Mouse (Mus musculus): Measurements from ENCODE around the gene Ext2. TPM values are rescaled to one million over a fixed set of nuclear protein-coding genes. Genes with fewer than 3 reads are reported as not detected.

Gene Ext2
- polyA plus RNA-seq, 1 experiment from 2014 or later, result 76.4 TPM

GRCm38 (mm10) chr2:93838931-93839330 is 16.6 kb upstream of the Ext2 start:
- 95% methylated on average over 4 of the region's 4 CpGs for WGBS
- Histone ChIP-seq H3K4me1 (no peaks in the 10 kb centered on the region), H3K27ac (no peak overlapping the region), H3K27me3 (replicated peaks) (no peaks in the 10 kb centered on the region), H3K4me2 (no peak overlapping the region), H3K4me3 (no peak overlapping the region), H3K9ac (no peak overlapping the region), H3K36me3 (replicated peaks) (peaks cover 13% of the 10 kb centered on the region; the same call in 1 of the 2 replicates), H3K9me3 (no peaks in the 10 kb centered on the region)
- no peak for ATAC-seq (replicated peaks)

DNA sequence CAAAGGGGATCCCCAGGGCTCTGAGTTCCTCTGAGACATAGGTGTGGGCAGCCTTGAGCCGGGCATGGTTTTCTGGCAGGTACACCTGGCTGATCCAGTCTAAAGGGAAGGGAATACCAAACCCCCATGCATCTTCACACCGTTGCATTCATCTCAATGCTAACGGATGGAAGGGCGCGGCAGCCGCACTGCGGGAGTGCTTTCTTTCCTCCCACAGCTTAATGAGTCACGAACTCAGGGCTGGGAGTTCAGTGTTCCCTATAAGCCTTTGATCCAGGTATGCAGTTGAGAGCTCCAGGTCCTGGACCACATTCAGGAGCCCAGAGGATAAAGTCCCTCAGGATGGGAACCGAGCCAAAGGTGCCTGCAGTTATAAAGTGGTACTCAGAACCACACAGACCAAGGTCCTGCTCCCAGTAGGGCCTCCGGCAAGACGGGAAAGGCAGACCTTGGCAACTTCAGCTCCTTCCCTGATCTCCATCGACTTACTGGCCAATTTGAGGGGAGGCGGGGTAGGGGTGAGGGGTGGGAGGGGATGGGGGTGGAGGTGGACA is 13.9 kb upstream of the Ext2 start:
- Histone ChIP-seq H3K4me1 (no peaks in the 10 kb centered on the region), H3K27me3 (replicated peaks) (no peaks in the 10 kb centered on the region), H3K27ac (no peak overlapping the region), H3K4me2 (no peak overlapping the region), H3K9ac (no peak overlapping the region), H3K4me3 (no peak overlapping the region), H3K36me3 (replicated peaks) (peaks cover 5% of the 10 kb centered on the region; the same call in 1 of the 2 replicates), H3K9me3 (no peaks in the 10 kb centered on the region)
- ATAC-seq (replicated peaks), result no peak
- WGBS, result 73% methylated on average over 13 of the region's 13 CpGs

- Histone ChIP-seq H3K4me1 (no peaks in the 10 kb centered on the region), H3K27ac (no peak overlapping the region), H3K4me3 (no peak overlapping the region), H3K36me3 (replicated peaks) (no peaks in the 10 kb centered on the region; the same call in 1 of the 2 replicates), H3K4me2 (no peak overlapping the region), H3K27me3 (replicated peaks) (no peaks in the 10 kb centered on the region), H3K9ac (no peak overlapping the region), H3K9me3 (no peaks in the 10 kb centered on the region)
- WGBS, result 80% methylated on average over 11 of the region's 11 CpGs
- no peak for ATAC-seq (replicated peaks)
Measured at GRCm38 (mm10) chr2:93835596-93835995, 13.2 kb upstream of the Ext2 start.

- Histone ChIP-seq H3K9ac (no peak overlapping the region), H3K27ac (no peak overlapping the region), H3K36me3 (replicated peaks) (no peaks in the 10 kb centered on the region), H3K4me3 (no peak overlapping the region), H3K27me3 (replicated peaks) (no peaks in the 10 kb centered on the region), H3K4me1 (peaks cover 17% of the 10 kb centered on the region), H3K4me2 (no peak overlapping the region), H3K9me3 (no peaks in the 10 kb centered on the region)
- no peak for ATAC-seq (replicated peaks)
- WGBS, result 16% methylated on average over 8 of the region's 8 CpGs
Measured at GRCm38 (mm10) chr2:93823519-93823918, 1.2 kb upstream of the Ext2 start.

- H3K9me3 ChIP-seq, result no peaks in the 10 kb centered on the region
- H3K9ac ChIP-seq, result no peak overlapping the region
- H3K36me3 ChIP-seq (replicated peaks), result peaks cover 6% of the 10 kb centered on the region; the same call in 1 of the 2 replicates
- no peak overlapping the region for H3K4me3 ChIP-seq
- no peaks in the 10 kb centered on the region for H3K27me3 ChIP-seq (replicated peaks)
- H3K4me1 ChIP-seq, result peaks cover 17% of the 10 kb centered on the region
- no peak for ATAC-seq (replicated peaks)
- H3K27ac ChIP-seq, result no peak overlapping the region
- WGBS, result 93% methylated on average over 5 of the region's 5 CpGs
- H3K4me2 ChIP-seq, result no peak overlapping the region
Measured at GRCm38 (mm10) chr2:93817791-93818190, 4.6 kb downstream of the Ext2 start.

GRCm38 (mm10) chr2:93813343-93813742 is 9.0 kb downstream of the Ext2 start:
- Histone ChIP-seq H3K9me3 (no peaks in the 10 kb centered on the region), H3K9ac (no peak overlapping the region), H3K4me1 (no peaks in the 10 kb centered on the region), H3K36me3 (replicated peaks) (peaks cover 25% of the 10 kb centered on the region), H3K27ac (no peak overlapping the region), H3K4me3 (no peak overlapping the region), H3K4me2 (no peak overlapping the region), H3K27me3 (replicated peaks) (no peaks in the 10 kb centered on the region)
- no peak for ATAC-seq (replicated peaks)
- WGBS, result 93% methylated on average over 22 of the region's 22 CpGs

DNA sequence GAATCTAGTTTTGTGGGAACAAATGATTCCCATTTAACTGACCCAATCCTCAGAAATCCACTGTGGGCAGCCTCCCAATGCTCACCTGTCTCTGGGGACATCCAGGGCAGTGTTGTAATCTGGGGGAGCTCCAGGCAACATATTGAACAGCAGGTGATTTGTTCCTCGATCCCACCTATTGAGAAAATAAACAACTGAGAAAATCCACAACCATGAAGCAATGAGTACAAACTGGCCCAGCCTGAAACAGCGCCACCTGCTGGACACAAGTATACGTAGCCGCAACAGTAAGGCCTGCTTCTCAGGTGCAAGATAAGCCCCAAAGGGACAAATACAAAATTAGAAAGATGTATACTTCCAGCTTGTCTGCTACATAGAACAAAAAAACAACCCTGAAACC is 10.6 kb downstream of the Ext2 start:
- H3K36me3 ChIP-seq (replicated peaks), result peaks cover 32% of the 10 kb centered on the region
- WGBS, result 31% methylated on average over 4 of the region's 4 CpGs

GRCm38 (mm10) chr2:93809931-93810330 is 12.4 kb downstream of the Ext2 start:
- Histone ChIP-seq H3K4me3 (no peak overlapping the region), H3K27ac (no peak overlapping the region), H3K36me3 (replicated peaks) (peaks cover 44% of the 10 kb centered on the region), H3K4me2 (no peak overlapping the region), H3K9me3 (no peaks in the 10 kb centered on the region), H3K27me3 (replicated peaks) (no peaks in the 10 kb centered on the region), H3K4me1 (no peaks in the 10 kb centered on the region), H3K9ac (no peak overlapping the region)
- 14% methylated on average over 2 of the region's 2 CpGs for WGBS
- ATAC-seq (replicated peaks), result no peak

More for the DNA sequence above, 10.6 kb downstream of the Ext2 start:
- no peaks in the 10 kb centered on the region for H3K4me1 ChIP-seq
- no peak overlapping the region for H3K9ac ChIP-seq
- H3K27ac ChIP-seq, result no peak overlapping the region
- no peak overlapping the region for H3K4me3 ChIP-seq
- no peaks in the 10 kb centered on the region for H3K27me3 ChIP-seq (replicated peaks)
- no peak overlapping the region for H3K4me2 ChIP-seq
- no peaks in the 10 kb centered on the region for H3K9me3 ChIP-seq
- ATAC-seq (replicated peaks), result no peak

GRCm38 (mm10) chr2:93808071-93808470 is 14.3 kb downstream of the Ext2 start:
- Histone ChIP-seq H3K27me3 (replicated peaks) (no peaks in the 10 kb centered on the region), H3K4me1 (no peaks in the 10 kb centered on the region), H3K36me3 (replicated peaks) (peaks cover 41% of the 10 kb centered on the region), H3K4me2 (no peak overlapping the region), H3K27ac (no peak overlapping the region), H3K9me3 (no peaks in the 10 kb centered on the region), H3K4me3 (no peak overlapping the region), H3K9ac (no peak overlapping the region)
- 88% methylated on average over 5 of the region's 5 CpGs for WGBS
- no peak for ATAC-seq (replicated peaks)

GRCm38 (mm10) chr2:93807440-93807839 is 14.9 kb downstream of the Ext2 start:
- WGBS, result 83% methylated on average over 8 of the region's 8 CpGs
- H3K9me3 ChIP-seq, result no peaks in the 10 kb centered on the region
- no peak overlapping the region for H3K4me3 ChIP-seq
- peaks cover 40% of the 10 kb centered on the region for H3K36me3 ChIP-seq (replicated peaks)
- no peak overlapping the region for H3K4me2 ChIP-seq
- no peak overlapping the region for H3K27ac ChIP-seq
- ATAC-seq (replicated peaks), result no peak
- H3K9ac ChIP-seq, result no peak overlapping the region
- H3K4me1 ChIP-seq, result no peaks in the 10 kb centered on the region
- H3K27me3 ChIP-seq (replicated peaks), result no peaks in the 10 kb centered on the region

- Histone ChIP-seq H3K4me1 (no peaks in the 10 kb centered on the region), H3K27ac (no peak overlapping the region), H3K27me3 (replicated peaks) (no peaks in the 10 kb centered on the region), H3K4me3 (no peak overlapping the region), H3K36me3 (replicated peaks) (peaks cover 39% of the 10 kb centered on the region), H3K9ac (no peak overlapping the region), H3K9me3 (no peaks in the 10 kb centered on the region), H3K4me2 (no peak overlapping the region)
- ATAC-seq (replicated peaks), result no peak
- 94% methylated on average over 6 of the region's 6 CpGs for WGBS
Measured at GRCm38 (mm10) chr2:93806487-93807201, 15.7 kb downstream of the Ext2 start.

DNA sequence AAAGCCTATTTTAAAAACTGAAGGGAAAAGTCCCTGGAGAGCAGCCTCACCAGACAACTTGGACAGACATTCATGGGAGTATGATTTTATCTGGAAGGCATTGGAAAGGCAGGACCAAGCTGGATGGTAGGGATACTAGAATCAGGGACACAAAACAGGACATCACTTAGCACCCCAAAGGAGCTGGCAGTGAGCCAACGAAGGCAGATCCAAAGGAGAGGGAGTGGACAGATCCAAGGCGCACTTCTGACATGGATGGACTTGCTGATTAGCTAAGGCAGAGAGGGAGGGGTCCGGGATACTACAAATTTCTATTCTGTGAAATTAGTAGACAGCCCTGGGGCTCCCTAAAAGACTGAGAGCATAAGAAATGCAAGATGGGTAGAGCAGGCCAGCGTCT is 16.8 kb downstream of the Ext2 start:
- Histone ChIP-seq H3K4me2 (no peak overlapping the region), H3K9me3 (no peaks in the 10 kb centered on the region), H3K9ac (no peak overlapping the region), H3K4me1 (no peaks in the 10 kb centered on the region), H3K27ac (no peak overlapping the region), H3K27me3 (replicated peaks) (no peaks in the 10 kb centered on the region), H3K4me3 (no peak overlapping the region), H3K36me3 (replicated peaks) (peaks cover 36% of the 10 kb centered on the region)
- ATAC-seq (replicated peaks), result no peak
- WGBS, result 89% methylated on average over 4 of the region's 4 CpGs

DNA sequence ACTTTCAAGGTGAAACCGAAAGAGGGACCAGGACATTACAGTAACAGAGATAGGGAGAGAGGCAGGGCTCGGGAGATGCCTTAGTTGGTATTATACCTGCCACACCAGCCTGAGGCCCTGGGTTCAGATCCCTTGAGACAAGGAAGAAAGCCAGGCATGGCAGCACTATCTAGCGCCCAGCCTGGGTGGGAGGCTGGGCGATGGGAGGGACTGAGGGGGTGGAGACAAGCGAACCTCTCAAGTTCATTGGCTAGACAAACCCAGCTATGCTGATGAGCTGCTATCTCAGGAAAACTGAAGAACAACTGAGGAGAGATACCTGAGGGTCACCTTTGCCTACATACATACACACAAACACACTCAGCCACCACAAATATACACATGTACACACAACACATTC is 17.3 kb downstream of the Ext2 start:
- H3K4me1 ChIP-seq, result no peaks in the 10 kb centered on the region
- no peak overlapping the region for H3K27ac ChIP-seq
- H3K36me3 ChIP-seq (replicated peaks), result peaks cover 33% of the 10 kb centered on the region
- H3K9me3 ChIP-seq, result no peaks in the 10 kb centered on the region
- 83% methylated on average over 5 of the region's 5 CpGs for WGBS
- H3K27me3 ChIP-seq (replicated peaks), result no peaks in the 10 kb centered on the region
- no peak overlapping the region for H3K4me2 ChIP-seq
- ATAC-seq (replicated peaks), result no peak
- no peak overlapping the region for H3K4me3 ChIP-seq
- no peak overlapping the region for H3K9ac ChIP-seq

Data from midbrain, embryonic 15.5 days (tissue).